Mouse (Mus musculus) hindbrain, embryonic 12.5 days (tissue): Measurements from ENCODE around the gene Gm10229. TPM values are rescaled to one million over a fixed set of nuclear protein-coding genes. Genes with fewer than 3 reads are reported as not detected.
"Not testable (repeated sequence)": the region's sequence is repeated elsewhere in the genome, so short reads cannot be mapped to it uniquely, and the experiment has no call there.

Experiments used
- ATAC-seq: fragments of 200-750 bp; cut with Nextera tagmentation; 2 replicates; pipeline ENCODE4 v1.8.0; 2017; ENCODE audit warnings: moderate TSS enrichment; ENCODE audit not compliant: low FRiP score
- H3K27ac ChIP-seq: fragments of 300-500 bp; sonication (generic); 2 replicates; pipeline ENCODE4 v1.5.1; 2016; ENCODE audit warnings: mild to moderate bottlenecking
- H3K27me3 ChIP-seq: fragments of 300-500 bp; sonication (generic); 2 replicates; pipeline ENCODE4 v1.6.1; 2016; ENCODE audit warnings: mild to moderate bottlenecking
- H3K36me3 ChIP-seq: fragments of 300-500 bp; sonication (generic); 2 replicates; pipeline ENCODE4 v1.6.1; 2016; ENCODE audit warnings: mild to moderate bottlenecking
- H3K4me1 ChIP-seq: fragments of 300-500 bp; sonication (generic); 2 replicates; pipeline ENCODE4 v1.6.1; 2016
- H3K4me2 ChIP-seq: fragments of 300-500 bp; sonication (generic); replicated peaks from 2 replicates; pipeline ENCODE4 v1.6.1; 2016; ENCODE audit warnings: mild to moderate bottlenecking
- H3K4me3 ChIP-seq: fragments of 300-500 bp; sonication (generic); 2 replicates; pipeline ENCODE4 v1.5.1; 2016; ENCODE audit warnings: mild to moderate bottlenecking
- H3K9ac ChIP-seq: fragments of 300-500 bp; sonication (generic); 2 replicates; pipeline ENCODE4 v1.6.1; 2016; ENCODE audit warnings: mild to moderate bottlenecking, moderate library complexity
- H3K9me3 ChIP-seq: fragments of 300-500 bp; sonication (generic); replicated peaks from 2 replicates; pipeline ENCODE4 v1.6.1; 2016; ENCODE audit warnings: mild to moderate bottlenecking
- WGBS: fragments of 180-500 bp; shearing (Covaris S2); methylation state at CpG from one replicate; pipeline ENCODE4 v1.1.7; 2016; 5-methylcytosine and 5-hydroxymethylcytosine counted together
- polyA plus RNA-seq: library from polyadenylated mRNA; unstranded; fragments of >200 nt; fragmentation: Nextera tagmentation; extraction: Ambion mirVana; gene quantifications from 2 replicates; pipeline ENCODE4 v1.2.1, GENCODE M21; 2016

Gm10229 gene
- not detected in 2 replicates for polyA plus RNA-seq

DNA sequence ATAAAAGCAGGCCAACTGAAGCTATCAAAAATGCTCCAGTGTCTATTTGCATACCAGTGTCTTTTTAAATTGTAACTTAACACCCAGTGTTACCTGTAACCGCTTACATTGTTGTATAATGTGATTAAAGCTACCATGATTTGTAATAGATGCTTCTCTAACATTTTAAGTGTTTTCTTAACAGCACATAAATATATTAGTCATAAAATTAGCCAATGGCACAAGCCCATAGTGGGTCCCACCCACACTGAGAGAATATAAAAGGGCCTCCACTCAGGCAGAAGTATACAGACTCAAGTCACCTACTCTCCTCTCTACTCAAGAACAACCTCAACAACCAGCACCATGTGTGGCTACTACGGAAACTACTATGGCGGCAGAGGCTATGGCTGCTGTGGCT, at the start of gene Gm10229:
Gene Gm10229 (plus strand): TSS at position 301 of the 400 bp plus-strand sequence.
- H3K4me3 ChIP-seq, H3K36me3 ChIP-seq, H3K27ac ChIP-seq, H3K27me3 ChIP-seq, H3K4me1 ChIP-seq, H3K9ac ChIP-seq, H3K4me2 ChIP-seq, H3K9me3 ChIP-seq, ATAC-seq: not testable (repeated sequence)
- 98% methylated on average over 3 of the region's 3 CpGs for WGBS

DNA sequence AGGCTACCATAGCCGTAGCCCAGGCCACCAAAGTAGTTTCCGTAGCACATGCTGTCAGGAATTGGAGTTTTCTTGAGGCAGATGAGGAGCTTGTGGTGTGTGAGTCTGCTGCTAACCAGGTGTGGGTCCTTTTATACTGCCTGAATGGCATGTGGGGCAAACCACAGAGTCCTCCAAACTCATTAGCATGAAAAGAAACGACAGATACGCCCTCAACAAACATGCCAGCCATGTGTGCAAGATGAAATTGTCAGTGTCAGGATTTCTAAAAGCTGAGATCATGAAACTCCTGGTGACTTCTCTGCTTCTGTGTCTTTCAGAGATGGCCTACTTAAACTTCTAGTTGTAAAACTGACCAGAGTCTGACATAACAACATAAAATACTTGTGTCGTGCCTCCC, 4.4 kb upstream of the Gm10229 start, which contains the start of gene Krtap22-2:
Gene Krtap22-2 (minus strand): TSS at position 101 of the 400 bp plus-strand sequence.
- 91% methylated on average over 5 of the region's 5 CpGs for WGBS
- ATAC-seq, result no peak
- no peaks in the 10 kb centered on the region for H3K36me3 ChIP-seq
- no peaks in the 10 kb centered on the region for H3K9me3 ChIP-seq
- no peak within 1 kb of the TSS for H3K27ac ChIP-seq
- H3K4me1 ChIP-seq, result no peaks in the 10 kb centered on the region
- no peak within 1 kb of the TSS for H3K4me2 ChIP-seq
- H3K4me3 ChIP-seq, result no peak within 1 kb of the TSS
- H3K27me3 ChIP-seq, result no peaks in the 10 kb centered on the region
- no peak within 1 kb of the TSS for H3K9ac ChIP-seq

DNA sequence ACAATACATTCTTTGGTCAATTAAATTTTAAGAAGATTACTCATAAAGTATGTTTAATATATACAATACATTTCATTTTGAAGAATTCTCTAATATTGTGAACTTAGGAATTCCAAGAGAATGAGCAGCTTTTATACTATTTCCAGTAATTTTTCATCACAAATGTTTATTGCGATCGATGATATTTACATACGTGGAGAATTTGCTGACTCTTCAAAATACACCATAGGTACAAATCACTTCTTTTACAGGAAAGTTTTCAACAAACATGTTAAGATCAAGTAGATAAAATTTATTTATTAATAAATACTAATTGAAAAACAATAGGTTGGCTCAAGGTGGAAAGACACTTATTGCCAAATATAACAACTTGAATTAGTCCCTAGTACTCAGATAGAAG, 1.1 kb upstream of the Gm10229 start:
- ATAC-seq, result no peak
- Histone ChIP-seq H3K9me3 (no peaks in the 10 kb centered on the region), H3K9ac (no peak overlapping the region), H3K36me3 (no peaks in the 10 kb centered on the region), H3K27ac (no peak overlapping the region), H3K4me2 (no peak overlapping the region), H3K4me3 (no peak overlapping the region), H3K4me1 (no peaks in the 10 kb centered on the region), H3K27me3 (no peaks in the 10 kb centered on the region)
- 95% methylated on average over 3 of the region's 3 CpGs for WGBS

DNA sequence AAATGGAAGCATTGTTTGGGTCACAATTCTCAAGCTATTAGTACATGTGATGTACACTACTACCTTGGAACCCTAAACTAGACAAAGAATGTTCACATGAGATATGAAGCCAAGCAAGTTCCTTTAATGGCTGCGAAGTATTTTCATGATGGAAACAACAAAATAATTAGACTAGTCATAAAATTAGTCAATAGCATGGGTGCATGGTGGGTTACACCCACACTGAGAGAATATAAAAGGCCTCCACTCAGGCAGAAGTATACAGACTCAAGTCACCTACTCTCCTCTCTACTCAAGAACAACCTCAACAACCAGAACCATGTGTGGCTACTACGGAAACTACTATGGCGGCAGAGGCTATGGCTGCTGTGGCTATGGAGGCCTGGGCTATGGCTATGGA, 16.3 kb downstream of the Gm10229 start, which contains the start of gene Krtap6-1:
Gene Krtap6-1 (plus strand): TSS at position 301 of the 400 bp plus-strand sequence.
- WGBS, result 88% methylated on average over 3 of the region's 3 CpGs
- not testable (repeated sequence) for H3K27ac ChIP-seq, H3K27me3 ChIP-seq, H3K9me3 ChIP-seq, H3K4me2 ChIP-seq, H3K36me3 ChIP-seq, H3K4me3 ChIP-seq, H3K9ac ChIP-seq, H3K4me1 ChIP-seq, ATAC-seq

DNA sequence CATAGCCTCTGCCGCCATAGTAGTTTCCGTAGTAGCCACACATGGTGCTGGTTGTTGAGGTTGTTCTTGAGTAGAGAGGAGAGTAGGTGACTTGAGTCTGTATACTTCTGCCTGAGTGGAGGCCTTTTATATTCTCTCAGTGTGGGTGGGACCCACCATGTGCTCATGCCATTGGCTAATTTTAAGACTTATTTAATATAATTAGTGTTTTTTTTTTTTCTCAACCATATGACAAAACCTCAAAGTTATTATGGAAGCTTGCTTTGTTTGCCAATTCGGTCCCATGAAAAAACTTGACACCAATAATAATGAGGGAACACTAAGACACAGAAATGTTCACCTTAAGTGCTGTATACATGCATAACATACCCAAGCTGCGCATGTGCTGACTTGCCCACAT, 26.3 kb downstream of the Gm10229 start, which contains the start of gene Gm10228:
Gene Gm10228 (minus strand): TSS at position 101 of the 400 bp plus-strand sequence.
- not testable (repeated sequence) for H3K9me3 ChIP-seq, ATAC-seq, H3K4me3 ChIP-seq, H3K27me3 ChIP-seq, H3K36me3 ChIP-seq, H3K27ac ChIP-seq, H3K4me1 ChIP-seq, H3K9ac ChIP-seq, H3K4me2 ChIP-seq
- 86% methylated on average over 2 of the region's 4 CpGs for WGBS

DNA sequence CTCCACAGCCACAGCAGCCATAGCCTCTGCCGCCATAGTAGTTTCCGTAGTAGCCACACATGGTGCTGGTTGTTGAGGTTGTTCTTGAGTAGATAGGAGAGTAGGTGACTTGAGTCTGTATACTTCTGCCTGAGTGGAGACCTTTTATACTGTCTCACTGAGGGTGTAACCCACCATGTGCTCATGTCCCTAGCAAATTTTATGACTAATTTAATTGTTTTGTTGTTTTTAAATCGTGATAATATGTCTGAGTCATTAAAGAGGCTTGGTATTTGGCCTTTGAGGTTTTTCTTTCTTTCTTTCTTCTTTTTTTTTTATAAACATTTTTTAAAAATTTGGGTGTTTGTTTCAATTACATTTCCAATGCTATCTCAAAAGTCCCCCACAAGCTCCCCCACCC, 32.7 kb downstream of the Gm10229 start, which contains the start of gene Krtap6-5:
Gene Krtap6-5 (minus strand): TSS at position 101 of the 400 bp plus-strand sequence.
- H3K27me3 ChIP-seq, result no peaks in the 10 kb centered on the region
- no peak for ATAC-seq
- no peak within 1 kb of the TSS for H3K9ac ChIP-seq
- H3K9me3 ChIP-seq, result no peaks in the 10 kb centered on the region
- no peaks in the 10 kb centered on the region for H3K4me1 ChIP-seq
- H3K36me3 ChIP-seq, result no peaks in the 10 kb centered on the region
- no peak within 1 kb of the TSS for H3K27ac ChIP-seq
- 97% methylated on average over 3 of the region's 3 CpGs for WGBS
- no peak within 1 kb of the TSS for H3K4me3 ChIP-seq
- H3K4me2 ChIP-seq, result no peak within 1 kb of the TSS

DNA sequence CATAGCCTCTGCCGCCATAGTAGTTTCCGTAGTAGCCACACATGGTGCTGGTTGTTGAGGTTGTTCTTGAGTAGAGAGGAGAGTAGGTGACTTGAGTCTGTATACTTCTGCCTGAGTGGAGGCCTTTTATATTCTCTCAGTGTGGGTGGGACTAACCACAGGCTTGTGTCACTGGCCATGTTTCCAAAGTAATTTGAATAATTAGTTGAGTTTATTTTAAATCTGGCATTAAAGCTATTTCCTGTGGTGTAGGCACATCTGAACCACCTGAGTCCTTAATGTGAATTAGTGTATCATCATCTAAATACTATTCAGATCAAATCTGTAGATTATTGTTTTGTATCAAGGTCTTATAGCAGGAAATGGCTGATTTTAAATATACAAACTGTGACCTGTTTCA, 48.8 kb downstream of the Gm10229 start, which contains the start of gene 1110025L11Rik:
Gene 1110025L11Rik (minus strand): TSS at position 101 of the 400 bp plus-strand sequence.
- not testable (repeated sequence) for H3K4me2 ChIP-seq, H3K9me3 ChIP-seq, H3K36me3 ChIP-seq, ATAC-seq, H3K4me3 ChIP-seq, H3K27ac ChIP-seq, H3K27me3 ChIP-seq, H3K9ac ChIP-seq, H3K4me1 ChIP-seq
- WGBS, result no CpG with 5 or more reads among the region's 2 CpGs

Other genes with a start within 250 kb of the Gm10229 start
- gene 2310057N15Rik, start 241.1 kb upstream of the Gm10229 start, polyA plus RNA-seq, result not detected in 2 replicates
- not detected in 2 replicates for gene Gm5965, start 237.4 kb upstream of the Gm10229 start, polyA plus RNA-seq
- gene Gm20741, start 203.1 kb upstream of the Gm10229 start, polyA plus RNA-seq, result not detected in 2 replicates
- gene Krtap15, start 195.1 kb upstream of the Gm10229 start, polyA plus RNA-seq, result not detected in 2 replicates
- not detected in 2 replicates for gene Krtap14, start 189.1 kb upstream of the Gm10229 start, polyA plus RNA-seq
- not detected in 2 replicates for gene Krtap19-1, start 145.9 kb upstream of the Gm10229 start, polyA plus RNA-seq
- not detected in 2 replicates for gene Krtap19-2, start 141.0 kb upstream of the Gm10229 start, polyA plus RNA-seq
- not detected in 2 replicates for gene Krtap19-3, start 137.2 kb upstream of the Gm10229 start, polyA plus RNA-seq
- gene Krtap19-4, start 130.2 kb upstream of the Gm10229 start, polyA plus RNA-seq, result not detected in 2 replicates
- not detected in 2 replicates for gene Krtap19-5, start 118.8 kb upstream of the Gm10229 start, polyA plus RNA-seq
- not detected in 2 replicates for gene Krtap19-9b, start 83.0 kb upstream of the Gm10229 start, polyA plus RNA-seq
- not detected in 2 replicates for gene Krtap16-3, start 52.4 kb upstream of the Gm10229 start, polyA plus RNA-seq
- gene Krtap22-2, start 4.5 kb upstream of the Gm10229 start, polyA plus RNA-seq, result not detected in 2 replicates
- not detected in 2 replicates for gene Krtap6-1, start 16.4 kb downstream of the Gm10229 start, polyA plus RNA-seq
- gene Gm10228, start 26.2 kb downstream of the Gm10229 start, polyA plus RNA-seq, result not detected in 2 replicates
- gene Krtap6-5, start 32.6 kb downstream of the Gm10229 start, polyA plus RNA-seq, result not detected in 2 replicates
- gene 1110025L11Rik, start 48.7 kb downstream of the Gm10229 start, polyA plus RNA-seq, result not detected in 2 replicates
- not detected in 2 replicates for gene Krtap6-3, start 68.7 kb downstream of the Gm10229 start, polyA plus RNA-seq
- not detected in 2 replicates for gene Gm6358, start 125.6 kb downstream of the Gm10229 start, polyA plus RNA-seq
- gene Gm10061, start 135.8 kb downstream of the Gm10229 start, polyA plus RNA-seq, result not detected in 2 replicates
- not detected in 2 replicates for gene Gm9789, start 142.7 kb downstream of the Gm10229 start, polyA plus RNA-seq
- not detected in 2 replicates for gene Gm7735, start 154.2 kb downstream of the Gm10229 start, polyA plus RNA-seq
- gene 1110057P08Rik, start 159.5 kb downstream of the Gm10229 start, polyA plus RNA-seq, result not detected in 2 replicates
- gene Krtap20-2, start 190.6 kb downstream of the Gm10229 start, polyA plus RNA-seq, result not detected in 2 replicates